Mouse (Mus musculus): Measurements from ENCODE around the gene Spp2. TPM values are rescaled to one million over a fixed set of nuclear protein-coding genes. Genes with fewer than 3 reads are reported as not detected.

The Spp2 gene
- polyA plus RNA-seq, 1 experiment from 2014 or later, result 82.3 TPM

DNA sequence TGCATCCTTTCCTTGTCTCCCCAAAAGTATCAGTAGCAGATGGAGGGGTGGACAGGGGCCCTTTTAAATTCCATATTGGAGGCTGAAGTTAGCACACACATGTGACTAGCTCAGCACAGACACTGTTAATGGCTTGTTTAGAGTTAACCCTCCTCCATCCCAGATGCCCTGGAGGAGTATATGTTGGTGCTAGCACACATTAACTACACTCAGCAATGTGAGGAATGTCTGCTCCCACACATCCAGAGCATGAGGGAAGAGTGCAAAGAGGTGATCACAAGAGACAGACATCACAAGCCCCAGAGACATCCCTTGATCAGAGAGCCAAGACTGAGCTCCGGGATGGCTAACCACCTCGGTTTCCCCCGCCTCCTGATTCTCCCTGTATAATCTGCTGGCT, 3.4 kb upstream of the Spp2 start:
- no peak for ATAC-seq (replicated peaks; ENCODE audit: low FRiP score)
- no peak overlapping the region for H3K27ac ChIP-seq (ENCODE audit: low read depth, low read length)

DNA sequence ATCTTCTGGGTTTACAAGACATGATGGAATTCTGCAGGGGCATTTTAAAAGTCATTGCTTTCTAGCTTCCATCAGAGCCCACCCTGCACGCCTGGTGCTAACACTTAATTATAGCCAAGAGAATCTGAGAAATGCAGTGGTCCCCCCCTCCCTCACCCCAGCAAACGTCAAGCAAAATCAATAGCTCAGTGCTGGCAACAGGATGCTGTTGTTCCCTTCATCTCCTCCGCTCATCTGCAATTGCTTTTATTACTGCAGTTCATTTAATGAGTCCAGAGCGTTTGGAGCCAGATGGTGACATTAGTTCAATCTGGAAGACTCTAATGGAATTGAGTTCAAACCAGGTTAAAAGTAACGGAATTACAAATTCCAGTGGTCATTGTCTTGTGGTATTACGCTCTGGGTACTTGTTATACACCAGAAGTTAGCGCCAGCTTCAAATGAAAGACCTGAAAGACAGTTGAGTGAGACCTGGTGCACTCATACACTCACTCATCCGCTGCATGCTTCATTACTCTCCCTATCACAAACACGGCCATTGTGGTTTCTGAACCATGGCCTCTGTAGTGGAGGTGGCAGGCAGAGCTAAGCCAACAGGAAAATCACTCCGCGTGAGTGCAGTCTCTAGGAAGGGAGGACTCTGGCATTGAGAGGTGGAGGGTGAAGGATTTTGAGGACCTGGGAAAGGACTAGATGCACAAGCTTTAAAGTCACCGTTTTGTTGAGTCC, 519 bp upstream of the Spp2 start:
- Histone ChIP-seq H3K9me3 (ENCODE audit: control insufficient read depth, low read length) (no peaks in the 10 kb centered on the region), H3K9ac (ENCODE audit: low read depth, low read length) (no peak overlapping the region), H3K4me1 (replicated peaks; ENCODE audit: control insufficient read depth, insufficient read depth, low read length) (no peaks in the 10 kb centered on the region), H3K36me3 (ENCODE audit: control insufficient read depth, insufficient read depth, low read length) (no peaks in the 10 kb centered on the region), H3K4me3 (ENCODE audit: low read depth, low read length) (no peak overlapping the region), H3K4me2 (no peak overlapping the region), H3K27ac (ENCODE audit: low read depth, low read length) (peak overlapping the region; percentile 41; the same call in 1 of the 2 replicates), H3K27me3 (replicated peaks; ENCODE audit: control insufficient read depth, insufficient read depth, low read length) (no peaks in the 10 kb centered on the region)
- WGBS, result 69% methylated on average over 12 of the region's 12 CpGs
- no peak for ATAC-seq (replicated peaks; ENCODE audit: low FRiP score)
- DNase-seq (ENCODE audit: low spot score), result no peak

More for the DNA sequence above, 3.4 kb upstream of the Spp2 start:
- 64% methylated on average over 3 of the region's 3 CpGs for WGBS
- Histone ChIP-seq H3K4me1 (replicated peaks; ENCODE audit: control insufficient read depth, insufficient read depth, low read length) (no peaks in the 10 kb centered on the region), H3K27me3 (replicated peaks; ENCODE audit: control insufficient read depth, insufficient read depth, low read length) (no peaks in the 10 kb centered on the region), H3K4me2 (no peak overlapping the region), H3K36me3 (ENCODE audit: control insufficient read depth, insufficient read depth, low read length) (no peaks in the 10 kb centered on the region), H3K9ac (ENCODE audit: low read depth, low read length) (no peak overlapping the region), H3K9me3 (ENCODE audit: control insufficient read depth, low read length) (no peaks in the 10 kb centered on the region), H3K4me3 (ENCODE audit: low read depth, low read length) (no peak overlapping the region)
- DNase-seq (ENCODE audit: low spot score), result no peak

DNA sequence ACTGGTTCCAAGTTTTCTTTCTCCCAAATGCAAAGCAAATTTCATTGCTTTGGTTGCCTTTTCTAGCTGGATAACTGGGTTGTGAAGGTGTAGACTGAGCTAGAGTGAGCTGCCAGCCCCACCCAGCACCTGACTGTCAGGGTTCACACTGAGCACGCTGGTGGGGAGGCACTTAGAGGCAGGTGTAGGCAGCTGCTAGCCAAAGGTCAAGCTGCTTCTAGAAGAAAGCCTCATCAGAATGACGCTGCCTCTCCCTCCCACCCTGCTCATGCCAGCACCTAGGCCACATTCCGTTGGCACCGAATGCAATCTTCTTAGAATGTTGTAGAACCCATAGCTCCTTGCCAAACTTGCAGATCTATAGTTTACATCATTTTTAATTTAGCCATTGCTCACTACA, 1.6 kb downstream of the Spp2 start:
- Histone ChIP-seq H3K36me3 (ENCODE audit: control insufficient read depth, insufficient read depth, low read length) (no peaks in the 10 kb centered on the region), H3K4me3 (ENCODE audit: low read depth, low read length) (no peak overlapping the region), H3K27ac (ENCODE audit: low read depth, low read length) (no peak overlapping the region), H3K27me3 (replicated peaks; ENCODE audit: control insufficient read depth, insufficient read depth, low read length) (no peaks in the 10 kb centered on the region), H3K4me2 (no peak overlapping the region; the same call in 1 of the 2 replicates), H3K9me3 (ENCODE audit: control insufficient read depth, low read length) (no peaks in the 10 kb centered on the region), H3K9ac (ENCODE audit: low read depth, low read length) (no peak overlapping the region), H3K4me1 (replicated peaks; ENCODE audit: control insufficient read depth, insufficient read depth, low read length) (no peaks in the 10 kb centered on the region)
- DNase-seq (ENCODE audit: low spot score) (no peak), ATAC-seq (replicated peaks; ENCODE audit: low FRiP score) (no peak)
- WGBS, result 77% methylated on average over 4 of the region's 4 CpGs

DNA sequence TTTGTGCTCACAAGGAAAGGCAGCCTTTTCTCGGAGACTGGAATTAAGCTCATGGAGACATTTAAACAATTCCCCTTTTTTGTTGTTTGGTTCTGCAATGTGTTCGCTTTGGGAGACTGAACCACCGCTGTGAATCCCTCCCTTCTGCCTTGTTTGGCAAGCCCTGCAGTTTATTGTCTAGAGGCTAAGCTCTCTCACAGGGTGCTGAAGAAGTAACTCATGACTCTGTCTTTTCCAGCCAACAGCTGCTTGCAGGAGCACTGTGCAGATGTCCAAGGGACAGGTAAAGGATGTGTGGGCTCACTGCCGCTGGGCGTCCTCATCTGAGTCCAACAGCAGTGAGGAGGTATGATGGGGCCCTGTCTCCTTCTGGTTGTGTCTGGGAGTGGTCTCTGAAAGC, 5.3 kb downstream of the Spp2 start:
- Histone ChIP-seq H3K27me3 (replicated peaks; ENCODE audit: control insufficient read depth, insufficient read depth, low read length) (0 out of 2 replicates have a peak, but pooled peaks cover 2% of the 10 kb centered on the region), H3K4me2 (no peak overlapping the region), H3K4me3 (ENCODE audit: low read depth, low read length) (no peak overlapping the region), H3K27ac (ENCODE audit: low read depth, low read length) (no peak overlapping the region), H3K4me1 (replicated peaks; ENCODE audit: control insufficient read depth, insufficient read depth, low read length) (no peaks in the 10 kb centered on the region), H3K9me3 (ENCODE audit: control insufficient read depth, low read length) (no peaks in the 10 kb centered on the region), H3K36me3 (ENCODE audit: control insufficient read depth, insufficient read depth, low read length) (no peaks in the 10 kb centered on the region), H3K9ac (ENCODE audit: low read depth, low read length) (no peak overlapping the region)
- no peak for ATAC-seq (replicated peaks; ENCODE audit: low FRiP score)
- WGBS, result 77% methylated on average over 5 of the region's 5 CpGs
- no peak for DNase-seq (ENCODE audit: low spot score)

DNA sequence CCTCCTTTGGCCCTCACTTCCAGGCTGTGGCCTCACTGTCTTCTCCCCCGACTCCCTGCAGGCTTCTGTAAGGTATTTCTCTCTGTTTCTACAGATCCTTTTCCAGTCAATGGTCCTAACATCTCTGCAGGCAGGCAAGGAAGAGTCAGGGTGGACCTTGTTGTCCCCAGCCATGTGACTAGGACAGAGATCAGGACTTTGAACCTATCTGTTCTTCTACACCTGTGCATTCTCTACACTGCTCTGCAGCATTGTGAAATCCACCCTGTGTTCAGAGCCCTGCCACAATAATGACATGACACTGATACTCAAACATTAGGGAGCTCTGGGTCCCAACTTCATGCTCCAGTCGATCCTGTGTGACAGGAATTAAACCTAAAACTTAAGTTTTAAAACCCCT, 12.2 kb downstream of the Spp2 start:
- DNase-seq (ENCODE audit: low spot score), result no peak
- Histone ChIP-seq H3K36me3 (ENCODE audit: control insufficient read depth, insufficient read depth, low read length) (no peaks in the 10 kb centered on the region), H3K4me3 (ENCODE audit: low read depth, low read length) (no peak overlapping the region), H3K27ac (ENCODE audit: low read depth, low read length) (no peak overlapping the region), H3K4me2 (no peak overlapping the region), H3K9me3 (ENCODE audit: control insufficient read depth, low read length) (no peaks in the 10 kb centered on the region), H3K4me1 (replicated peaks; ENCODE audit: control insufficient read depth, insufficient read depth, low read length) (no peaks in the 10 kb centered on the region), H3K9ac (ENCODE audit: low read depth, low read length) (no peak overlapping the region), H3K27me3 (replicated peaks; ENCODE audit: control insufficient read depth, insufficient read depth, low read length) (0 out of 2 replicates have a peak, but pooled peaks cover 2% of the 10 kb centered on the region)
- no peak for ATAC-seq (replicated peaks; ENCODE audit: low FRiP score)
- WGBS, result 67% methylated on average over 2 of the region's 2 CpGs

DNA sequence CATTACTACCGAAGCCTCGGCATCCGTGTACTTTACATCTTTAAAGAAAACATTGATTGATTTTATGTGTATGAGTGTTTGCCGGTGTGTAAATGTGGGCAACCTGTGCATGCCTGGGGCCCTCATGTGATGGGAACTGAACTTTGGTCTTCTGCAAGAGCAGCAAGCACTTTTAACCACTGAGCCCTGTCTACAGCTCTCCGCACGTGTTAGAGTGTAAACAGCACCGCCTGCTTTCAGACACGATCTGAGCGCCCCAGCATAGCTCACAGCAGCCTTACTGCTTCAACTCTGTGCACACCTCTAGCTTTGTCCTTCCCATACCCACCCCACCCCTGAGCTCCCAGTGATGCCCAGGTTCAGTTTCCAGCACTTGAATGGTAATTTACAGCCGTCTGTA, 15.3 kb downstream of the Spp2 start:
- Histone ChIP-seq H3K9me3 (ENCODE audit: control insufficient read depth, low read length) (no peaks in the 10 kb centered on the region), H3K27ac (ENCODE audit: low read depth, low read length) (no peak overlapping the region), H3K27me3 (replicated peaks; ENCODE audit: control insufficient read depth, insufficient read depth, low read length) (no peaks in the 10 kb centered on the region), H3K36me3 (ENCODE audit: control insufficient read depth, insufficient read depth, low read length) (no peaks in the 10 kb centered on the region), H3K4me1 (replicated peaks; ENCODE audit: control insufficient read depth, insufficient read depth, low read length) (no peaks in the 10 kb centered on the region), H3K4me2 (no peak overlapping the region), H3K4me3 (ENCODE audit: low read depth, low read length) (no peak overlapping the region), H3K9ac (ENCODE audit: low read depth, low read length) (no peak overlapping the region)
- DNase-seq (ENCODE audit: low spot score) (no peak), ATAC-seq (replicated peaks; ENCODE audit: low FRiP score) (no peak)
- 78% methylated on average over 10 of the region's 10 CpGs for WGBS

DNA sequence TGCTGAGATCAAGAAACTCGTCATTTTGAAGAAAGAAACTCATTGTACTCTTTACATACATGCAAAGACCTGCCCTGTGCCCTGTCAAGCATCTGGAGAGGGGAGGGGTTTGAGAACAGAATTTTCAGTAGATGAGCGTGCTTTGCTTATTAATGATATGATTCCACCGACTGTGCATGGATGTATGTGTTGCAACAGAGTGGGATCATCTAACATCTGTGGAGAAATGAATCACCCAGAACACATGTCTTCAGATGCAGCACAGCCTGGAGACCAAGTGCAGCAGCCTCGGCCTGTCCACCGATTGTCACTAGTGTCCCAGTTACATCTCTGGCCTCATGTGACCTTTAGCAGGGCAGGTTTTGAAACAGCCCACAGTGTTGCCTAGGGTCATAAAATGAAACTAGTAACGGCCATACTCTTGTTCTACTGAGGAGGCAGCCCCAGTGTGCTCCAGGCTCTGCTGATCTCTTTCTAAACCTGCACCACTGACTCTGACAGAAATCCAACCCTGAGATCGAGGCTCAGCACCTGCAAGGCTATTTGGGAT, 16.2 kb downstream of the Spp2 start:
- Histone ChIP-seq H3K4me3 (ENCODE audit: low read depth, low read length) (no peak overlapping the region), H3K36me3 (ENCODE audit: control insufficient read depth, insufficient read depth, low read length) (no peaks in the 10 kb centered on the region), H3K9me3 (ENCODE audit: control insufficient read depth, low read length) (no peaks in the 10 kb centered on the region), H3K4me1 (replicated peaks; ENCODE audit: control insufficient read depth, insufficient read depth, low read length) (no peaks in the 10 kb centered on the region), H3K9ac (ENCODE audit: low read depth, low read length) (no peak overlapping the region), H3K27me3 (replicated peaks; ENCODE audit: control insufficient read depth, insufficient read depth, low read length) (no peaks in the 10 kb centered on the region), H3K27ac (ENCODE audit: low read depth, low read length) (no peak overlapping the region), H3K4me2 (no peak overlapping the region)
- WGBS, result 63% methylated on average over 7 of the region's 7 CpGs
- DNase-seq (ENCODE audit: low spot score) (no peak), ATAC-seq (replicated peaks; ENCODE audit: low FRiP score) (no peak)

DNA sequence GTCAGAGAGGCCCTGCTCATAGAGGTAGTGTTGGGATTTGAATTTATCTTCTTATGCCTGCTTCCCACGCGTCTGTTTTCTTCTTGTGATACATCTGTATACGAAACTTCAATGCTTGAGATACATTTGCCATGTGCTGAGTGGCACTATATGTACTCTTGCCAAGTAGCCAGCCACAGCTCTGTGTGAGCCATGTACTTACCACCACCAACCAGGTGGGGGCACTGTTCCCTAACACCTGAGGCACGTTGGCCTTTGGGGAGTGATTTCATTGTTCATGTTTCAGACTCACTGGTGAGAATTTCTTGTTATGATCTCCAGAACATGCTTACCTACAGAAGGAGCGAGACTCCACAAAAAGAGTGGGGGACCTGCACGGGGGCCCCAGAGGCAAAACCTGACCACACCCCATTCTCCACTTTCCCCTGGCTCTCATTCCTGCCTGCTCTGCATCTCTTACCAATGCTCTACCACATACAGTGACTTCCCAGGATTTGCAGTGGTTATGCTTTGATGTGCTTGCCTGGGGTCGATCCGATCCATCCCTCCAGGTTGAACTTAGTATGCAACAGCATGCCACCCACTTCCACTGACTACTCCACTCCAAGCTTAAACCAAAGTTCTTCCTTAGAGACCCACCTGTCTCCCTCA, 18.0 kb downstream of the Spp2 start:
- Histone ChIP-seq H3K36me3 (ENCODE audit: control insufficient read depth, insufficient read depth, low read length) (no peaks in the 10 kb centered on the region), H3K4me1 (replicated peaks; ENCODE audit: control insufficient read depth, insufficient read depth, low read length) (no peaks in the 10 kb centered on the region), H3K9ac (ENCODE audit: low read depth, low read length) (no peak overlapping the region), H3K27ac (ENCODE audit: low read depth, low read length) (no peak overlapping the region), H3K4me3 (ENCODE audit: low read depth, low read length) (no peak overlapping the region), H3K27me3 (replicated peaks; ENCODE audit: control insufficient read depth, insufficient read depth, low read length) (no peaks in the 10 kb centered on the region), H3K9me3 (ENCODE audit: control insufficient read depth, low read length) (no peaks in the 10 kb centered on the region), H3K4me2 (no peak overlapping the region)
- WGBS, result 23% methylated on average over 8 of the region's 8 CpGs
- DNase-seq (ENCODE audit: low spot score) (peak; percentile 72), ATAC-seq (replicated peaks; ENCODE audit: low FRiP score) (no peak)
